Mouse (Mus musculus) ES-E14 (cell line): ENCODE data around the gene Trim29.

Experiments used
- CHD2 ChIP-seq: IDR thresholded peaks from 2 replicates; pipeline ENCODE4 v1.6.1; 2014; ENCODE audit warnings: mild to moderate bottlenecking, low read depth, low read length, inconsistent platforms
- HCFC1 ChIP-seq: IDR thresholded peaks from 2 replicates; pipeline ENCODE4 v1.6.1; 2012; ENCODE audit warnings: low read length, inconsistent platforms, borderline replicate concordance; ENCODE audit not compliant: insufficient read depth
- MAFK ChIP-seq: IDR thresholded peaks from 2 replicates; pipeline ENCODE4 v1.6.1; 2014; ENCODE audit warnings: mild to moderate bottlenecking, low read depth, low read length, inconsistent platforms; ENCODE audit not compliant: insufficient read depth
- ZC3H11A ChIP-seq: IDR thresholded peaks from 2 replicates; pipeline ENCODE4 v1.6.1; 2012; ENCODE audit warnings: low read depth, mild to moderate bottlenecking, inconsistent platforms, low read length, borderline replicate concordance
- ZNF384 ChIP-seq: IDR thresholded peaks from 2 replicates; pipeline ENCODE4 v1.6.1; 2012; ENCODE audit warnings: low read depth, low read length, inconsistent platforms

DNA sequence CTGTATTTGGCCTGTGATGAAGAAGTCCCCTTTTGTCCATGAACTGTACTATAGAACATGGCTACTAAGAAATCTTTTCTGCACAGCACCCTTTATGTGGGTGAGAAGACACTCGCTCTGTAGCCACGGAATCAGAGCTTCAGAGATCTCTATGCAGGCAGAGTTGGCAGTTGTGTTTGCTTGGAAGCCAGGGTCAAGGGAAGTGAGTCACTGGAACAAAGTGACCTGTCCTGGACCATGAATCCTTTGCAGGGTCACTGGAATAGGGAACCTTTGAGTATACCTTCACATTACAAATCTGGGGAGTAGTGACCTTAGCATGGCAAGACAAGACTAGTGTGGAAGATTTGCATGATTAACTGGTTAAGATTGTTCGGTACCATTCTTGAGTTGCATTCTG lies 58.1 kb downstream of the Trim29 start:
- TF ChIP-seq ZNF384 (no peak), CHD2 (no peak), HCFC1 (no peak), ZC3H11A (no peak), MAFK (no peak)
